Comparison of ENCODE assay signal across 24 mouse cellular contexts in the genomic region with DNA sequence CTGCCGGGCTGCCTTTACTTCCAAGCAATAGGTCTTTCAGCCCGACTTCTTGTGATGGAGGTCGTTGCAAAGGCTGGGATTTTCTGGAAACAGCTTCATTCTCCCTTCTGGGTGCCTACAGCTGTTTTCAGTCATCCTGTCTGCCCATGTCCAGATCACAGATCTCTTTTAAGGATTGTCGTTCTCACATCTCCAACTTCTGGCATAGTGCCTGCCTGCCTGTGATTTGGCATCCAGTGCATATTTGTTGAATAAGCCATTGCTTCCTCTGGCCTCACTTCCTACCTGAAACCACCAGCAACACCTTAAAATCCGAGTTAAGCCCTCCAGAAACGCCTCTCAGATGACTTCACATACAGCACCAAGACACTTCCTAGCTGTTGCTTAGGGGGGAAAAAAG.
DNase-seq lines count a peak whose midpoint lies in the region; ATAC-seq and TF ChIP-seq lines count a peak whose summit lies in the region.
"Had no signal": no experiment of that assay in that cellular context is flagged by ENCODE, and none has a peak within 500 bp of the region (broad histone marks: within the 10 kb centered on the region; RNA-seq: fewer than 3 reads in every experiment).

No protein-coding gene starts in this region.

- no peak for TF ChIP-seq CTCF in lung, embryonic 14.5 days (IDR thresholded peaks at IDR 0.05; ENCODE audit: low read depth)

- peak; percentile 22 for DNase-seq in embryonic facial prominence, embryonic 14.5 days (ENCODE audit: low spot score)
- DNase-seq in embryonic facial prominence, embryonic 10.5 days (ENCODE audit: low spot score), result no peak
- DNase-seq in lung, embryonic 14.5 days, result peak; percentile 57
- no peak for DNase-seq in lung, adult 18-20 months
- peak; percentile 15 for DNase-seq in midbrain, embryonic 14.5 days
- DNase-seq: adrenal gland, adult 2 months; adrenal gland, postnatal 14 days; cerebellum, adult 11-12 months; cerebellum, adult 8-10 months; embryo, embryonic 11 days; gastrocnemius, postnatal 10 days; gastrocnemius, postnatal 36 days; heart, adult 2 months; heart, postnatal 14 days; heart, postnatal 4 days had no signal

- no peak overlapping the region for H3K27ac ChIP-seq in embryonic facial prominence, embryonic 14.5 days (replicated peaks; ENCODE audit: low read depth, low read length)
- H3K27ac ChIP-seq in embryonic facial prominence, embryonic 10.5 days (replicated peaks), result no peak overlapping the region
- no peak overlapping the region for H3K27ac ChIP-seq in lung, embryonic 14.5 days (ENCODE audit: low read depth)
- no peak overlapping the region for H3K27ac ChIP-seq in midbrain, embryonic 14.5 days (replicated peaks; ENCODE audit: low read depth, low read length)
- no peak overlapping the region for H3K27ac ChIP-seq in midbrain, embryonic 16.5 days (ENCODE audit: low read length)
- H3K27ac ChIP-seq: embryonic facial prominence, embryonic 15.5 days; heart, adult 2 months; heart, embryonic 10.5 days; heart, embryonic 13.5 days; hindbrain, embryonic 14.5 days; hindbrain, postnatal 0 days had no signal

- H3K9me3 ChIP-seq in embryonic facial prominence, embryonic 14.5 days (ENCODE audit: control insufficient read depth, low read length), result no peaks in the 10 kb centered on the region
- H3K9me3 ChIP-seq in embryonic facial prominence, embryonic 10.5 days, result no peaks in the 10 kb centered on the region
- no peaks in the 10 kb centered on the region for H3K9me3 ChIP-seq in lung, embryonic 14.5 days (ENCODE audit: low read depth, low read length)
- H3K9me3 ChIP-seq in midbrain, embryonic 14.5 days (ENCODE audit: control insufficient read depth, low read length), result no peaks in the 10 kb centered on the region
- H3K9me3 ChIP-seq in midbrain, embryonic 16.5 days (replicated peaks; ENCODE audit: control insufficient read depth, low read length, poor library complexity, severe bottlenecking), result no peaks in the 10 kb centered on the region
- H3K9me3 ChIP-seq: embryonic facial prominence, embryonic 15.5 days; heart, embryonic 10.5 days; heart, embryonic 13.5 days had no signal

- H3K36me3 ChIP-seq in embryonic facial prominence, embryonic 14.5 days (ENCODE audit: control insufficient read depth, insufficient read depth, low read length), result no peaks in the 10 kb centered on the region
- H3K36me3 ChIP-seq in embryonic facial prominence, embryonic 10.5 days (replicated peaks), result no peaks in the 10 kb centered on the region
- H3K36me3 ChIP-seq in lung, embryonic 14.5 days (ENCODE audit: insufficient read depth), result no peaks in the 10 kb centered on the region
- H3K36me3 ChIP-seq in midbrain, embryonic 14.5 days (ENCODE audit: control insufficient read depth, insufficient read depth, low read length), result no peaks in the 10 kb centered on the region
- no peaks in the 10 kb centered on the region for H3K36me3 ChIP-seq in midbrain, embryonic 16.5 days (ENCODE audit: control insufficient read depth, insufficient read depth, low read length)
- H3K36me3 ChIP-seq: embryonic facial prominence, embryonic 15.5 days; heart, embryonic 10.5 days; heart, embryonic 13.5 days had no signal

- H3K4me2 ChIP-seq in embryonic facial prominence, embryonic 14.5 days (ENCODE audit: low read depth, low read length), result no peak overlapping the region
- H3K4me2 ChIP-seq in lung, embryonic 14.5 days, result no peak overlapping the region
- H3K4me2 ChIP-seq in midbrain, embryonic 14.5 days (ENCODE audit: low read length), result no peak overlapping the region
- no peak overlapping the region for H3K4me2 ChIP-seq in midbrain, embryonic 16.5 days (ENCODE audit: low read length)
- H3K4me2 ChIP-seq: embryonic facial prominence, embryonic 15.5 days; heart, embryonic 13.5 days; hindbrain, embryonic 14.5 days had no signal

- no peak for ATAC-seq in embryonic facial prominence, embryonic 14.5 days (ENCODE audit: low read depth)
- no peak for ATAC-seq in lung, embryonic 14.5 days (ENCODE audit: insufficient read depth)
- ATAC-seq in midbrain, embryonic 14.5 days (ENCODE audit: low FRiP score, low TSS enrichment), result no peak
- ATAC-seq in midbrain, embryonic 16.5 days, result no peak
- ATAC-seq: CD4-positive, CD25-positive, alpha-beta regulatory T cell, adult 4 months; forebrain, embryonic 16.5 days; hindbrain, postnatal 0 days; inflammation-experienced regulatory T-cells, adult 6 months had no signal

- no peak overlapping the region for H3K4me3 ChIP-seq in embryonic facial prominence, embryonic 14.5 days (ENCODE audit: low read depth, low read length)
- H3K4me3 ChIP-seq in embryonic facial prominence, embryonic 10.5 days, result no peak overlapping the region
- H3K4me3 ChIP-seq in lung, embryonic 14.5 days (ENCODE audit: low read depth, low read length), result no peak overlapping the region
- no peak overlapping the region for H3K4me3 ChIP-seq in midbrain, embryonic 14.5 days (replicated peaks; ENCODE audit: low read depth, low read length)
- no peak overlapping the region for H3K4me3 ChIP-seq in midbrain, embryonic 16.5 days (ENCODE audit: low read depth, low read length)
- H3K4me3 ChIP-seq: embryonic facial prominence, embryonic 15.5 days; heart, adult 2 months; heart, embryonic 10.5 days; heart, embryonic 13.5 days had no signal

- WGBS in embryonic facial prominence, embryonic 14.5 days, result 48% methylated on average over 6 of the region's 6 CpGs
- 70% methylated on average over 6 of the region's 6 CpGs for WGBS in embryonic facial prominence, embryonic 10.5 days
- 41% methylated on average over 6 of the region's 6 CpGs for WGBS in lung, embryonic 14.5 days
- WGBS in midbrain, embryonic 14.5 days, result 69% methylated on average over 6 of the region's 6 CpGs
- 63% methylated on average over 6 of the region's 6 CpGs for WGBS in midbrain, embryonic 16.5 days

- H3K27me3 ChIP-seq in embryonic facial prominence, embryonic 14.5 days (replicated peaks; ENCODE audit: control insufficient read depth, insufficient read depth, low read length), result peaks cover 4% of the 10 kb centered on the region; the same call in 1 of the 2 replicates
- peaks cover 26% of the 10 kb centered on the region; the same call in 1 of the 2 replicates for H3K27me3 ChIP-seq in embryonic facial prominence, embryonic 10.5 days (replicated peaks; ENCODE audit: low read depth, poor library complexity, severe bottlenecking)
- H3K27me3 ChIP-seq in lung, embryonic 14.5 days (ENCODE audit: insufficient read depth, low read length), result peaks cover 13% of the 10 kb centered on the region; the same call in 1 of the 2 replicates
- H3K27me3 ChIP-seq in midbrain, embryonic 14.5 days (ENCODE audit: control insufficient read depth, insufficient read depth, low read length), result no peaks in the 10 kb centered on the region
- no peaks in the 10 kb centered on the region for H3K27me3 ChIP-seq in midbrain, embryonic 16.5 days (ENCODE audit: control insufficient read depth, insufficient read depth, low read depth, low read length)

- H3K4me1 ChIP-seq in embryonic facial prominence, embryonic 14.5 days (ENCODE audit: control insufficient read depth, insufficient read depth, low read length), result 0 out of 2 replicates have a peak, but pooled peaks cover 4% of the 10 kb centered on the region
- H3K4me1 ChIP-seq in embryonic facial prominence, embryonic 10.5 days, result peaks cover 20% of the 10 kb centered on the region
- H3K4me1 ChIP-seq in lung, embryonic 14.5 days (ENCODE audit: insufficient read depth), result 0 out of 2 replicates have a peak, but pooled peaks cover 4% of the 10 kb centered on the region
- peaks cover 18% of the 10 kb centered on the region for H3K4me1 ChIP-seq in midbrain, embryonic 14.5 days (ENCODE audit: control insufficient read depth, insufficient read depth, low read length)
- H3K4me1 ChIP-seq in midbrain, embryonic 16.5 days (ENCODE audit: control insufficient read depth, insufficient read depth, low read length), result peaks cover 10% of the 10 kb centered on the region; the same call in 1 of the 2 replicates

- H3K9ac ChIP-seq in embryonic facial prominence, embryonic 14.5 days (ENCODE audit: low read depth, low read length), result no peak overlapping the region
- no peak overlapping the region for H3K9ac ChIP-seq in lung, embryonic 14.5 days
- H3K9ac ChIP-seq in midbrain, embryonic 14.5 days (replicated peaks; ENCODE audit: low read length), result no peak overlapping the region
- no peak overlapping the region for H3K9ac ChIP-seq in midbrain, embryonic 16.5 days (ENCODE audit: low read depth, low read length)
- H3K9ac ChIP-seq: embryonic facial prominence, embryonic 15.5 days; heart, embryonic 13.5 days; hindbrain, embryonic 14.5 days had no signal

Comparison
In these comparisons a context has a peak if more than half of its experiments do, and no peak if none do; other contexts are left out.
1. DNase-seq: peak in embryonic facial prominence, embryonic 14.5 days (single experiment), lung, embryonic 14.5 days (single experiment) and midbrain, embryonic 14.5 days (single experiment); none in embryonic facial prominence, embryonic 10.5 days (single experiment) and lung, adult 18-20 months (0 of 2).